Mouse (Mus musculus) midbrain, embryonic 14.5 days (tissue): Measurements from ENCODE around the gene Slc19a3. TPM values are rescaled to one million over a fixed set of nuclear protein-coding genes. Genes with fewer than 3 reads are reported as not detected.
A peak's percentile ranks its signal among the peaks of the same experiment; 100 is the strongest.

Source experiments
- ATAC-seq: fragments of 200-750 bp; cut with Nextera tagmentation; 2 replicates; pipeline ENCODE4 v1.8.0; 2017; ENCODE audit warnings: moderate number of reproducible peaks, moderate library complexity; ENCODE audit not compliant: low FRiP score, low TSS enrichment
- DNase-seq: peaks from one replicate; pipeline ENCODE4 v3.0.0-alpha.2; 2015
- H3K27ac ChIP-seq: fragments of 300-500 bp; sonication (generic); replicated peaks from 2 replicates; pipeline ENCODE4 v1.5.1; 2014; ENCODE audit warnings: mild to moderate bottlenecking, low read depth, low read length, moderate library complexity
- H3K27me3 ChIP-seq: fragments of 300-500 bp; sonication (generic); 2 replicates; pipeline ENCODE4 v1.6.1; 2014; ENCODE audit warnings: low read length, control low read depth, mixed read lengths; ENCODE audit not compliant: control insufficient read depth, insufficient read depth
- H3K36me3 ChIP-seq: fragments of 300-500 bp; sonication (generic); 2 replicates; pipeline ENCODE4 v1.6.1; 2014; ENCODE audit warnings: low read length, control low read depth; ENCODE audit not compliant: control insufficient read depth, insufficient read depth
- H3K4me1 ChIP-seq: fragments of 300-500 bp; sonication (generic); 2 replicates; pipeline ENCODE4 v1.6.1; 2014; ENCODE audit warnings: mild to moderate bottlenecking, antibody characterized with exemption, low read length, control low read depth; ENCODE audit not compliant: control insufficient read depth, insufficient read depth
- H3K4me2 ChIP-seq: fragments of 300-500 bp; sonication (generic); 2 replicates; pipeline ENCODE4 v1.6.1; 2014; ENCODE audit warnings: mild to moderate bottlenecking, low read length, moderate library complexity
- H3K4me3 ChIP-seq: fragments of 300-500 bp; sonication (generic); replicated peaks from 2 replicates; pipeline ENCODE4 v1.5.1; 2014; ENCODE audit warnings: low read depth, low read length
- H3K9ac ChIP-seq: fragments of 300-500 bp; sonication (generic); replicated peaks from 2 replicates; pipeline ENCODE4 v1.6.1; 2014; ENCODE audit warnings: mild to moderate bottlenecking, low read length, moderate library complexity
- H3K9me3 ChIP-seq: fragments of 300-500 bp; sonication (generic); 2 replicates; pipeline ENCODE4 v1.6.1; 2016; ENCODE audit warnings: low read length, control low read depth, mixed read lengths; ENCODE audit not compliant: control insufficient read depth
- WGBS: fragments of 180-500 bp; shearing (Covaris S2); extraction: QIAGEN DNeasy Blood & Tissue Kit; methylation state at CpG from one replicate; pipeline ENCODE4 v1.1.7; 2014; 5-methylcytosine and 5-hydroxymethylcytosine counted together
- polyA plus RNA-seq: library from polyadenylated mRNA; unstranded; fragments of >200 nt; fragmentation: Nextera tagmentation; extraction: Ambion mirVana; gene quantifications from 2 replicates; pipeline ENCODE4 v1.2.1, GENCODE M21; 2014

Slc19a3 gene
- 0.15 and 0.79 TPM in 2 replicates for polyA plus RNA-seq

DNA sequence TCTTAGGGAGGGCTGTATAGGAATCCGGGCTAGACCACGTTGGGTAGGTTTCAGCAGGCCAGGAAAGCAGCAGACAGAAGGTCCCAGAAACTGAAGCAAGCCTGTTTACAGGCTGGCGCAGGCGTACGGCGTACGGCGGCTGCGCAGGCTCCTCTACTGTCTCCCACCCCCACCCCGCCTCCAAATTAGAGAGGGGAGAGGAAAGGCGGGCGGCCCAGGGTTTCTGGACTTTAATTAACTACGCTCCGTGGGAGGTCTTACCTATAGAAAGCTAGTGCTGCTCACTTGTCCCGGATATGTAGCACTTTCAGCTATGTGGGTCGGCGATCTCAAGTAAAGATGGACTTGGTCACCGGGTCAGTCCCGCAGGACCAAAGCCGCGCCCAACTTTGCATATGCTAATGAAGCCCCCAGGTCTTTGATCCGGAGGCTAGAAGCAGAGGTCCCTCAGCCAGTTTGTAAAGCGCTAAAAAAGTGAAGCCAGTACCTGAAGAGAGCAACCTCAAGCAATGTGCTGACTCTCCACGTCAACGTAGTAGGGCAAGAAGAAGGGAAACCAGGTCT lies at the start of gene Slc19a3:
Slc19a3 (minus strand) TSS at position 340 of the 564 bp plus-strand sequence.
- Histone ChIP-seq H3K27me3 (no peaks in the 10 kb centered on the region; the same call in 1 of the 2 replicates), H3K9me3 (no peaks in the 10 kb centered on the region), H3K4me2 (peak within 1 kb of the TSS; percentile 73), H3K36me3 (no peaks in the 10 kb centered on the region), H3K9ac (peak within 1 kb of the TSS; percentile 48), H3K4me1 (0 out of 2 replicates have a peak, but pooled peaks cover 3% of the 10 kb centered on the region), H3K4me3 (peak within 1 kb of the TSS; percentile 47), H3K27ac (no peak within 1 kb of the TSS)
- peak; percentile 84 for ATAC-seq
- peak; percentile 80 for DNase-seq
- under 1% methylated on average over 25 of the region's 25 CpGs for WGBS

DNA sequence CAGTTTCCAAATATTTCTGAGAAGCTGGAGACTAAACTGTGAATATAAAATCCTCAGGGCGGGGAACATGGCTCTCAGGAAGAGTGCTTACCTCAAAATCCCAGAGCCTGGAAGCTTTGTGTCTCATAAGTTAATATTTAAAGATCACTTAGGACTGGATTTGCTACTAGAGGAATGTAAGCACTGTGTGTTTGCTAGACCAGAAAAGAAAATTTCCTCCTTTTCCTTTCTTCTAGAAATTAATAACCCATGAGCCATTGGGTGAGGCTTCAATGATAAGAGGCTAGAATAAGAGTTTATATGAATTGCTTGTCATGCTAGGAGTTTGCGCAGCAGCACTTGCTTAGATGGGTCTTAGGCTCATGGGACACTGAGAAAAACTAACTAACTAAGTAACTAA lies 46.5 kb upstream of the Slc19a3 start:
- H3K4me2 ChIP-seq: no peak overlapping the region
- no peaks in the 10 kb centered on the region for H3K4me1 ChIP-seq
- no peak overlapping the region for H3K9ac ChIP-seq
- H3K27ac ChIP-seq: no peak overlapping the region
- no peaks in the 10 kb centered on the region for H3K9me3 ChIP-seq
- H3K27me3 ChIP-seq: no peaks in the 10 kb centered on the region
- ATAC-seq: no peak
- no peaks in the 10 kb centered on the region for H3K36me3 ChIP-seq
- DNase-seq: no peak
- H3K4me3 ChIP-seq: no peak overlapping the region
- 91% methylated on average over 2 of the region's 2 CpGs for WGBS

DNA sequence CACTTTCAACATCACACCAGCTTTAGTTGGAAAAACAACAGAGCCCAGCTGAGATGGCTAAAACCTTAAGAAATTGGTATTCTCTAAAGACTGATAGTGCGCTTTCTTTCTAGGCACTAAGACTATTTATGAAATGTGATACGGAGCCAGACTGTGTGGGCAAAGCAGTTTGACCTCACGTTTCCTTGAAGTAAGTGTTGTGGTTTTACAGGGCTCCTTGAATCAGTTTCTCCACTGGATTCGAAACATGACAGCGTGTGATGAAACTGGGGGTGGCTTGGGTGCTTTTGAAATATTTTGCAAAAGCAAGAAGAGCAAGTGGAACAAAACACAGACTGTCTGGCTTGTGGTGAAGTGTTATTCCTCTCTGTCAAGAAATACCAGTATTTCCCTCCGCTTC lies 38.8 kb upstream of the Slc19a3 start:
- Histone ChIP-seq H3K4me2 (no peak overlapping the region), H3K27ac (no peak overlapping the region), H3K9ac (no peak overlapping the region), H3K4me1 (no peaks in the 10 kb centered on the region), H3K4me3 (no peak overlapping the region), H3K27me3 (no peaks in the 10 kb centered on the region), H3K9me3 (no peaks in the 10 kb centered on the region), H3K36me3 (no peaks in the 10 kb centered on the region)
- ATAC-seq (no peak), DNase-seq (no peak)
- 85% methylated on average over 6 of the region's 6 CpGs for WGBS

GRCm38 (mm10) chr1:83076190-83076917 lies 38.1 kb upstream of the Slc19a3 start:
- 46% methylated on average over 11 of the region's 11 CpGs for WGBS
- H3K27me3 ChIP-seq: no peaks in the 10 kb centered on the region
- H3K9ac ChIP-seq: 0 out of 2 replicates have a peak overlapping the region, but pooled peaks have one; percentile 12
- peak; percentile 88 for ATAC-seq
- peak overlapping the region; percentile 44 for H3K4me2 ChIP-seq
- H3K9me3 ChIP-seq: no peaks in the 10 kb centered on the region
- peak overlapping the region; percentile 17; the same call in 1 of the 2 replicates for H3K4me3 ChIP-seq
- no peak overlapping the region for H3K27ac ChIP-seq
- no peaks in the 10 kb centered on the region for H3K4me1 ChIP-seq
- DNase-seq: peak; percentile 88
- no peaks in the 10 kb centered on the region for H3K36me3 ChIP-seq

GRCm38 (mm10) chr1:83075526-83076189 lies 37.4 kb upstream of the Slc19a3 start:
- Histone ChIP-seq H3K27me3 (no peaks in the 10 kb centered on the region), H3K27ac (no peak overlapping the region), H3K4me2 (peak overlapping the region; percentile 44), H3K4me1 (no peaks in the 10 kb centered on the region), H3K4me3 (peak overlapping the region; percentile 17; the same call in 1 of the 2 replicates), H3K9ac (no peak overlapping the region), H3K9me3 (no peaks in the 10 kb centered on the region), H3K36me3 (no peaks in the 10 kb centered on the region)
- ATAC-seq: peak; percentile 51; the same call in 1 of the 2 replicates
- WGBS: 36% methylated on average over 15 of the region's 15 CpGs
- DNase-seq: no peak

GRCm38 (mm10) chr1:83067205-83067604 lies 29.0 kb upstream of the Slc19a3 start:
- DNase-seq (no peak), ATAC-seq (no peak)
- H3K9ac ChIP-seq: no peak overlapping the region
- H3K27me3 ChIP-seq: no peaks in the 10 kb centered on the region
- no peak overlapping the region for H3K4me3 ChIP-seq
- no peaks in the 10 kb centered on the region for H3K36me3 ChIP-seq
- no peaks in the 10 kb centered on the region for H3K4me1 ChIP-seq
- WGBS: 93% methylated on average over 10 of the region's 10 CpGs
- H3K9me3 ChIP-seq: no peaks in the 10 kb centered on the region; the same call in 1 of the 2 replicates
- H3K4me2 ChIP-seq: no peak overlapping the region
- H3K27ac ChIP-seq: no peak overlapping the region

GRCm38 (mm10) chr1:83066577-83066976 lies 28.3 kb upstream of the Slc19a3 start:
- Histone ChIP-seq H3K4me1 (no peaks in the 10 kb centered on the region), H3K36me3 (no peaks in the 10 kb centered on the region)
- DNase-seq: no peak

DNA sequence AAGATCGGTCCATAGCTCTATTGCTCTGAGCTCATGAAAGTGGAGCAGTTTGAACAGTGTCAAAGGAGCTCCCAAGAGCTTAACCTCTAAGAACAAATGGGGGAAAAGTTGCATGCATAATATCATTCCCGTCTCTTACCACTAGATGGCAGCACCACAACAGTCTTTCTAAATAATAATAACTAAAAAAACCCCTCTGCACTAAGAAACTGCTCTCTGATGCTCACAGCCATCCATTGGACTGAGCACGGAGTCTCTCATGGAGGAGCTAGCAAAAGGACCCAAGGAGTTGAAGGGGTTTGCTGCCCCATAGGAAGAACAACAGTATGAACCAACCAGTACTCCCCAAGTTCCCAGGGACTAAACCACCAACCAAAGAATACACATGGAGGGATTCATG lies 26.6 kb upstream of the Slc19a3 start:
- DNase-seq: peak; percentile 73
- H3K27ac ChIP-seq: no peak overlapping the region
- no peaks in the 10 kb centered on the region; the same call in 1 of the 2 replicates for H3K9me3 ChIP-seq
- H3K27me3 ChIP-seq: no peaks in the 10 kb centered on the region
- no peak for ATAC-seq
- no peaks in the 10 kb centered on the region for H3K36me3 ChIP-seq
- H3K4me3 ChIP-seq: no peak overlapping the region
- H3K4me1 ChIP-seq: no peaks in the 10 kb centered on the region
- WGBS: 32% methylated on average over 3 of the region's 3 CpGs
- no peak overlapping the region for H3K4me2 ChIP-seq
- no peak overlapping the region for H3K9ac ChIP-seq

More at GRCm38 (mm10) chr1:83066577-83066976, 28.3 kb upstream of the Slc19a3 start:
- Histone ChIP-seq H3K27ac (no peak overlapping the region), H3K4me2 (no peak overlapping the region), H3K4me3 (no peak overlapping the region), H3K9ac (no peak overlapping the region), H3K27me3 (no peaks in the 10 kb centered on the region), H3K9me3 (no peaks in the 10 kb centered on the region; the same call in 1 of the 2 replicates)
- ATAC-seq: no peak
- 93% methylated on average over 4 of the region's 4 CpGs for WGBS
